Mouse (Mus musculus) urinary bladder, postnatal 10 days (tissue): ENCODE measurements around the gene Cdc42bpb.

Experiments used
- DNase-seq: peaks from one replicate; pipeline ENCODE4 v3.0.0; 2022; ENCODE audit warnings: low spot score

Cdc42bpb gene

DNA sequence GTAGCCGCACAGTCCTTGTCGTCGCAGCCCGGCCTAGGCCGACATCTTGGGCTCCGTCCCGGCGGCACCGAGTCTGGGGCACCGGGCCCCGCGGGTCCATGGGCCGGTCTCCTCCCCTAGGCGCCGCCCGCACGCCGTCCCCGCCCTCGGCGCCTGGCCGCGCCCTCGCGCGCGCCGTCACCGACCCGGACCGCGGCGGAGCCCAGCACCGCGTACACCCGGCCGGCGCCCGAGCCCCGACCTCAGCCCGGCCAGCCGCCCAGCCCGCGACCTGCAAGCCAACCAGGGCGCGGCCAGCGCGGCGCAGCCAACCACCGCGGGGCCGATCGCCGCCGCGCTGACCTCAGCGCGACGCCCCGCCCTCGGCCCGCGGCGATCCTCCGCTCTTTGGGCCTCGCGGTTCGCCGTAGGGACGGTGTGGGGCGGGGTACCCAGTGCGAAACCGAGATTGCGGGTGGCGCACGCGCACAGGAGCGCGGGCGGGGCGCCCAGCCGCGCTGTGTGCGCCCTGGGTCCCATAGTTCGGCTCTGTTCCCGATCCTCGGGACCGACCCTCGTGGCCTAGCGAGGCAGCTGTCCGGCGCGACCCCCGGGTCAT, at the start of gene Cdc42bpb:
Gene Cdc42bpb (minus strand): TSS at position 343 of the 598 bp plus-strand sequence.
- DNase-seq = peak; percentile 79

DNA sequence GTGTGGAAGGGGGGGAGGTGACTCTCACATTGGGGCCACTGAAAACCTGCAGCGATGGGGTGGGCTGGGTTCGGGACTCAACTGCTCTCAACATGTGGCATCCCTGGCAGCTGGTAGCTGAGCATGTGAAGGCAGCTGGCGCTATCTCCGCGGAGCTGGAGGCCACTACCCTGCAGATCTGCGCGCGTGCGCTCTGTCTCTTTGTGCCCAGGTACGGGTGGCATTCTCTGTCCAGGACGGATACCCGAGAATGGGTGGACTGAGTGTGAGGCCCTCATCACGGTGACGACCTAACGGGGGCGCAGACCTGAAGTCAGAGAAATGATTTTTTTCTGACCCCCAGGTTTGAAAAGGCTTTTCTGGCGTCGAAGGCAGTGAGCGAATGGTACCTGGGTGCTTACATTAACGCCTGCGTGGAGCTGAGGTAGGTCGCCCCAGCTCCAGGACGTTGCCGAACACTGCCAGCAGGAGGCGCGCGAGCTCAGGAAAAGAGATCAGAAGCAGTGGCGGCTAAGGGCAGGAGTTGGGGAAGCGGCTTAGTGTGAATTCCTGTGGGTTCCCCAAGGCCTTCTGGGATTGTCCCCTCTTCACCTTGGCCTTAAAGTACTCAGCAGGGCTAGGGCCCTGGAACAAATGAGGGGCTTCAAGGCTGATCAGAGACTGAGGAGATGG, 48.4 kb upstream of the Cdc42bpb start:
- peak; percentile 88 for DNase-seq

DNA sequence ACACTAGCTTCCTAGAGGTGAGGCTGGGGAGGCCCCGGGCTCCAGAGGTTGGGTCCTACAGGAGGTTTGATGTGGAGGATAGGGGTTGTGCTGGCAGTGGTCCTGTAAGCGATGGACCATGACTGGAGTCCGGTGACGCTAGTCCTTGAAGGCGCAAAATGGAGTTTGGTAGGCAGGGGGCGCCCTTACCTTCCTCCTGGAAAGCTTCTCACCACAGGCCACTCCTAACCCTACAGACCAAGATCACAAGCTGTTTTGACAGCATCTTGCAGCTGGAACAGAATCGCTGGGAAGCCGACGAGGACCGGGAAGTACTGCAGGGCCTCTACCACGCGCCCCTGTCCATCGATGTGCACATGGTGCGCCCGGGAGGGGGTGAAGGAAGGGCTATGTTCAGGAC, 47.7 kb upstream of the Cdc42bpb start:
- peak; percentile 67 for DNase-seq

DNA sequence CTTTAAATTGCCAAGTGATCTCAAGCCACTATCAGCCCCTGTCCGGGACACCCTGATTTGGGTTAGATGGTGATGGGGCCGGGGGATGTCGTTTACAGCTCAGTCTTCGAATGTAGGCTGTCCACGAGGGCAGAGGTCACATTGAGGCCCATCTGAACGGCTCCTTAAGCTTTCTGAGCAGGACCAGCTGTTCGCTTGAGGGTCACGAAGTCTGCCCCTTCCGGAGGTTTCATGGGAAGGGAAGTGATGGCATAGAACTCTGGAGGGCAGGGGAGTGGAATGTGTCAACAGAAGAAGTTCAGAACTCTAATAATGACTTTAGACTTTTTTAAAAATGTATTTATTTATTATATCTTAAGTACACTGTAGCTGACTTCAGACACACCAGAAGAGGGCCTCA, 47.0 kb upstream of the Cdc42bpb start:
- no peak for DNase-seq

DNA sequence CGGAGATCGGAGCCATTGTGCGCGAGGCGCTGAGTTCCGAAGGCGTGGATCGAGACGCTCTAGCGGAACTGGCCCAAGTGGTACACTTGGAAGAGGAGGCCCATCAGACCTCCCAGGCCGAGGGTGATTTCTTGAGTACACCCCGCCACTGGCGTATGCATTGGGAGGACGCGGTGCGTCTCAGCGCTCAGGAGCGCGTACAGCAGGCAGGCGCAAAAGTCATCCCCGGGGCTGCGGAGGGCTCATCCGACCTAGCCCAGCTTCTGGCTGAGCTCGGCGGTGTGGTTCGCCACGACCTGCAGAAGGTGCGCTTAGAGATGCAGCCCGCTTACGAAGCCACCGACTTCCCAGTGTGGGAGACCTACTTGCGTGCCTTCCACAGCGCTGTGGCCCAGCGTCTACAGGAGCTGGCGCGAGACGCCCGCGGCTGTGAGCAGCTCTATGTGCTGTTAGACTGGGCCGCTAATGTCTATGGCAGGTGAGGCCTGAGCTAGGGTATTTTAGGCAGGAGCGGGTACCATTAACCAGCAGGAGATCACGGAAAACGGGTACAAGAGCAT, 46.1 kb upstream of the Cdc42bpb start:
- no peak for DNase-seq

DNA sequence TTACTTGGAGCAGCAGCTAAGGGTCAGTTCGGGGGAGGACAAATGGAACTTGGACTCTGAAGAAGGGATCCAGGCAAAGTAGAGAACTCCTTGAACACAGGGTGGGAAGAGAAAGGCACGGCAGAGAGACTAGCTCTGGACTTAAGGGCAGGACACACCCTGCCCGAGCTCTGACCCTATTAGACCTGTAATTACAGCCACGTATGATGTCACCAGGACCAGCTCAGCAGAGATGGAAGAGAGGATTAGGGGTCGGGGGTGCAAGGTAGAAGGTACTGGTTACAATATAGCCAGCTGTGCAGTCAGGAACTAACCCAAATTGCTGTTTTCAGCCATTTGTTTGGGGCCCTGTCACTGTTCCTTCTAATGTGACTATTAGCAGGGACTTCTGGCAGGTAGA, 45.3 kb upstream of the Cdc42bpb start:
- DNase-seq = no peak

DNA sequence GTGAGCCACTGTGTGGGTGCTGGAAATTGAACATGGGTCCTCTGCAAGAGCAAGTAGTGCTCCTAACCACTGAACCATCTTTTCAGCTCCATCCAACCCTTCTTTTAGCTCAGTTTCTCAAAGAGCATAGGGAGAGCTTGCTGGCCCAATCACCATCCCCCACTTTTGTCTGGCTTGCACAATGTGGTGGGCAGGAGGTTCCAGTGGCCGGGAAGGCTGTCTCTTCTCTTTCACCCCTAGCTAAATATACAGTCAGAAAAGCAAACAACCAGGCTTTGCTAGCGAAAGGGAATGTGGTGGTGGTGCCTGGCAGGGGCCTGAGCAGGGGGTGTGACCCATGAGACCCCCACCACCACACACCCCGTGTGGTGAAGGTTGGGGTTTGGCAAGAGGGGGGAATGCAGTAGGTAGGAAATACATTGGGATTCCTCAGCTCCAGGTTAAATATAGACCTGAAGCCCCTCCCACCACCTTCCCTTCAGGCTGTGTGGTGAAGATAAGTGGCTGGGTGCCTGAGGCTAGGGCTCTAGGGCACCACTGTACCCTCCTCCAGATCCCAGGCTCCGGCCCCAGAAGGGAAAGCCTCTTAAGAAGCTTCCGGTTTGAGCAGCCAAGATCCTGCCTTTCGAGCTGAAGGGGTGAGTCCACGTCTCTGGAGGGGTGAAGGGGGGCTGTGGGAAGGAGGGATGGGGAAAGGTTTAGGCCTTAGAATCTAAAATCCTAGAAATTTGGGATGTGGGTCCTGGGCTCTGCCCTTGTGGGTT, 43.6 kb upstream of the Cdc42bpb start:
- DNase-seq = no peak

DNA sequence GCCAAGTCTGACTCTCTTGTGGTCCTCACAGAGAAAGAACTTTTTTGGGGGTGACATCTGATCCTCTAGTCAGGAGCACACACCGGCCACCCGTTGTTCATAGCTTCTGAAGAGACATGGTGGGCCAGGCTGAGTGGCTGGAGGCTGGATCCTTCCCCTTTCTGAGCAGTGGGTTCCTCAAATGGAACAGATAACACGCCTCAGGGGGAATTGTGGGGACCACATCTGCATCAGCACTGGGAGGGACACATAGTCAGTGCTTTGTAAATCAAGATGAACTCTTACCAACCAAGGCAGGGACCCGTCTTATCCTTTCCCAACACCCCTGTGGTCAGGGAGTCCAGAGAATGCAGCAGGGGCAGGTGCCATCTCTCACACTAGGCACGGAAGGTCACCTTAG, 42.4 kb upstream of the Cdc42bpb start:
- no peak for DNase-seq

DNA sequence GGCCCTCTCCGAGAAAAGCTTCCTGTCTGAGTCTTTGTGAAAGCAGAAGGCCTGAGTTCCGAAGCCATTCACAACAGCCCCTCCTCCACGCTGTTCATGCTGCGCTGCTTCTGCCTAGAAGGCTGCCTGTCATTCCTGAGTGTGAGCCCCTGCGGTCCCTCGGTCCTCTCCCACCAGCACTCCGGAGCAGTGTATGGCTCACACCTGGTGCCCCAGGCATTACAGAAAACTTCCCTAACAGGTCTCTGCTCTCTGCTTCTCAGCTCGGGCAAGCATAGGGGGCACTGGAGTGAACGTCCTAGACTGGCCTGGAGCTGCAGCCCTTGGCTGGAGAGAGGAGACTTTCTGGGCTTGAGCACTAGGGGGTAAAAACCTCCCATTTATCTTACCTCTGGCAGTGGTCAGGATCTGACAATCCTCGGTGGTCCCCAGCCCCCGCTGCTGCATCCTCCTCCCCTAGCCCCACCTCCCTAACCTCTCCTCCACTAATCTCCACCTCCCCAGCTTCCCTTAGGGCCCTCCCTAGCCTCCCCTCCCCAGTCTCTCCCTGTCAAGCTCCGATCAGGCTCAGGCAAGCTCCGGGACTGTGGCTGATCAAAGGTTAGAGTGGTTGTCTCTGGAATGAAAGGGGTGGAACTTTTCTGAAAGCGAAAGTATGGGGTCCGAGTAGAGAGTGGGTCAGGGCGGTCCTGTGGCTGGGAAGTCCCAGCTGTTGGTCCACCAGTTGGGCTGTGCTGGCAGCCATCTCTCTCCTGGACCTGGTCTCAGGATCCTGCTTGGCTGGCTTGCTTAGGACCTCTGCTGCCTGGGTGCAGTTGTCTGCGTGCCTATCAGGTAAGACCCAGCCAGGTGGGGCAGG, 39.6 kb upstream of the Cdc42bpb start, which contains the start of gene Exoc3l4:
Gene Exoc3l4 (plus strand): TSS at position 97 of the 859 bp plus-strand sequence.
- no peak for DNase-seq

DNA sequence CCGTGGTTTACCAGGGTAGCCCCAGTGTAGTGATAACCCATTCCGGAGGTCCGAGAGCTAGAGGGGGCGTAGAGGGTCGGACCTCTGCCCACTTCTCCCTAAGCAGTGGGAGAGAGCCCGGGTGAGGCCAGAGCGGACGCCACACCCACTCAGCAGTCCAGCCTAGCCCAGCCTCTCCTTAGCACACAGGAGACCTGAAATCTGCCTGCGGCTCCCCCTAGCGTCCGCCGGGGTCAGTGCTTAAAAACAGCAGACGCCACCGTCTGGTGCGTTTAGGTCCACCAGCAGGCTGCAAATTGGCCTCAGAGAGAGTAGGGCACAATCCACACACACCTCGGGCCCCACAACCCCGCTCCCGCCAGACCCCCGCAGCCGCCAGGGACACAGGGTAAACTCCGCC, 35.8 kb upstream of the Cdc42bpb start:
- peak; percentile 78 for DNase-seq

DNA sequence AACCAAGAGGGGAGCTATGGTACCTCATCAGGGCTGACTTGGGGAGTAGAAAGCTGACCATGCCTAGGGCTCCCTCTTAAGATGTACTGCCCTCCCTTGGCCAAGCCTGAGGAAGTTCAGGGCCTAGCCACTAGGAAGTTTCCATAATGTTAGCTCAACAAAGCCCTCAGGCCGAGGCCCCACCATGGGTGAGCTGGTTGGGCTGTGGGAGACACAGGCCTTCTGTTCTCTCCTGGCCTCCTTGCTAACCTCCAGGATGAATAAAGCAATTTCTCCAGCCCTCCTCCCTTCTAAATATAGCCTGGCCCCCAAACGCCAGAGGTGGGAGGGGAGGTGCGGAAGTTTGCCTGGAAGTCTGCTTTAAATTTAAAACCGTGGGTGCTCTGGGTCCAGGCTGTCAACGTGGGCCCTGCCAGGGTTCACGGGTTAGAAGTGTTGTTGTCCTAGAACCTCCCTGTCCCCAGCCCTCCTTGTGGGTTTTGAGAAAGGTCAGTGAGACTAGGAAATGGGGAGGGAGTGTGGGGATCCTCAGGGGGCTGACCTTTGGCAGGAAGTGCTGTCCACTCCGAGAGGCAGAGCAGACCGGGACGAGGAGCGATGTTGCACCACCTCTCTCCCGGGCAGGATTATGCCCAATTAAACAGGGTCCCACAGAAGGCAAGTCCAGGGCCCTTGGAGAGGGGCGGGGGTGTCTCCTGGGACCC, 35.2 kb upstream of the Cdc42bpb start:
- DNase-seq = no peak

DNA sequence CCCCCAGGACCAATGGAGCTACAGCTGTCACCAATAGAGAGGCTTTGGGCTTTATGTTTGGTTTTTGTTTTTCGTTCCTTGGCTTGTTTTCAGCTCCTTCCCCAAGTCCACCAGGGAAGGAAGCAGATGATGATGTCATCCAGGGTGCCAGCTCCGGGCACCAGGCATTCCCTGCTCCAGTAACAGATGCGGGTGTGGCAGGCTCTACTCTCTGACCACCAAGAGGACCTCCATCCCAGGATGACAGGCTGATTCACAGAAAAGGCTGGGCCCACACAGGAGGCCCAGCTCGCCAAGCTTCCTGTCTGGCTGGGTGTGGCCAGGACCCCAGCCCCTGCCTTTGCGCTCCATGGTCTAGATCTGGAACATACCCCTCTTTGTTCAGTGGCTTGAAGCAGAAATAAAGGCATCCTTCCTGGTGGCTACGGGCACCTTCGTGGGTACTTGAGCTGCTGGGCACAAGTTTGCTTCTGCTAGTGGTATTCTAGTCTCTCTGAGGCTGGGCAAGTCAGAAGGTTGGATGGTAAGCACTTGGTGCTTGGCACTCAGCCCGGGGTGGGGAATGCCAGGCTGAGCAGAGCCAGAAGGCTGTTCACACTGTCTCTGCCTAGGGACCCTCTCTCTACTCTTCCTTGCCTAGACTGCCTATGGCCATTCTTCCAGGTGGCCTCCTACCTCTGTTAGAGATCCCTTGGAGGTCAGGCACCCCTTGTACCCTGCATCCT, 34.3 kb upstream of the Cdc42bpb start:
- no peak for DNase-seq

DNA sequence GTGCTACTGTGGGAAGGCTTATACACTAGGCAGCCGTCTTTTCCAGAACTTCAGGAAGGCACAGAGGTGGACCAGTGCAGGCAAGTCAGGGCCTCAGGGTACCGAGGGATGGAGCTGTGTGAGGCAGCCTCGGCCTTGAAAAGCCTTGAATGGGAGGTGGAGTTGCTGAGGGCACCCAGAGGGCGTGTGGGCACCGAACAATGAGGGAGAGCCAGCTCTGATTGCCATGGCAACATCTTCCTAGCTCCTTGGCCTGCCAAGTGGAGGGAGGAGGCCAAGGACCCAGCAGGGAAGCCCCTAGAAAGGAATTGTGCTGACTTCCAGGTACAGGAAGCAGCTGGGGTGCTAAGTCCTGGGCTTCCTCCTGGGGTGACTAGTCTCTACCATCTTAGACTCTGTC, 32.1 kb upstream of the Cdc42bpb start:
- DNase-seq = no peak

DNA sequence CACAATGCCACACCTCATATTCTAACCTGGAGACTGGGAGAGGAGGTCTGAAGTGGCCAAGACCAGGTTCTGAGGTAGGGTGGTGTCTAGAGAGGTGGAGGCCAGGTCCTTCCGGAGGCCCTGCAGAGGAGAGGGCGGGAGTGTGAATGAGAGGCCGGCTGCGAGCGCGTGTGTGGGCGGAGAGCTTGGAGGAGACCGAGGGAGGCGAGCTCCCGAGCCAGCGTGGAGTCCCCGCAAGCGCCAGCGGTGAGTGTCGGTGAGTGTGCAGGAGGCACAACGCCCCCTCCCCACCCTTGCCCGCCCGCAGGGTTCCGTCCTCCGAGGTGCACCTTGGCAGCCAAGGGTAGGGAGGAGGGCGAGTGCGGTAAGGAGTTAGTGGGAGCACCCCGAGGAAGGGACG, 29.1 kb upstream of the Cdc42bpb start, which contains the start of gene Lbhd2:
Gene Lbhd2 (plus strand): TSS at position 188 of the 400 bp plus-strand sequence.
- no peak for DNase-seq

DNA sequence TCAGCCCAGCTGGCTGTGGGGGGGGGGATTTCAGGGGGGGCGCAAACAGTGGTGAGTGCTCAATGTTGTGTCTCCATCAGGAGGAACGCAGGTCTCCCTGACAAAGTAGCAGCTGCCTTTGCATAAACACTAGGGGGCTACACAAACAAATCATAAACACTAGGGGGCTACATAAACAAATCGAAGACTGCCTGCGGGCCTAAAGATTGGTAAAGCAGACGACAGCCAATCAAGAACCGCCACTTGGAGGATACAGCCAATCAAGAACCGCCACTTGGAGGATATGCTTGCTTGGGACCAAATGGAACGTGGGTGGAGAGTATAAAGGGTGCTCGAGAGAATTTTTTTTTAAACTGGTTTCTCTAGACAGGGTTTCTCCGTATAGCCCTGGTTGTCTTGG, 27.4 kb upstream of the Cdc42bpb start:
- no peak for DNase-seq

DNA sequence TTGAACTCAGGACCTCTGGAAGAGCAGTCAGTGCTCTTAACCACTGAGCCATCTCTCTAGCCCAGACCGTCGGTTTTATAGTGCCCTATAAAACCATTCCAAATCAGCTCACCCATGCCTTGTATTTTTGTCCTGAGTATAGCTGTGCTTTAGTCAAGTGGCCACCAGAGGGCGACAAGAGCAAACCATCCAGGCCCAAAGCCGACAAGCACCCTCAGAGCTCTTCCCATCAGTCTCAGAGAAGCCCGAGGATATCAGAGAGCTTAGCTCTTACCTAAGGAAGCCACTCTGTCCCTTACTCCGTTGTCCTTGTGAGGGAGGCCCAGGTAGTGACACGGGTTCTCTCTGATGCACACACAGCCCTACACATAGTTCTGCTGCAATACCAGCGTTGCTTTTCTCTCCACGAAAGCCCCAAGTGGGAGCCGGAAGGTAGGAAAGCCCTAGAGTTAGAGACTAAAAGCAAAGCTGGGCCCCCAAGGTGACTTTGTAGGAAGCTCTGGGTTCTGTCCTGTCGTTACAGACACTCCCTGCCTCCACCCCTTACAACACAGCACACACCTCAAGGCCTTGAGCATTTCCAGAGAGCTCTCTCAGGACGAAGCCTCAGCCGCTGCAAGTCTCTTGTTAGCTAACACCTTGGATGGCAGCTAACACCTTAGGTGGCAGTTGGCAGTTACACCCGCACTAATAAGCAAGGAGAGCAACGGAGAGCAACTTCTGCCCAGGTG, 24.1 kb upstream of the Cdc42bpb start:
- DNase-seq = no peak

DNA sequence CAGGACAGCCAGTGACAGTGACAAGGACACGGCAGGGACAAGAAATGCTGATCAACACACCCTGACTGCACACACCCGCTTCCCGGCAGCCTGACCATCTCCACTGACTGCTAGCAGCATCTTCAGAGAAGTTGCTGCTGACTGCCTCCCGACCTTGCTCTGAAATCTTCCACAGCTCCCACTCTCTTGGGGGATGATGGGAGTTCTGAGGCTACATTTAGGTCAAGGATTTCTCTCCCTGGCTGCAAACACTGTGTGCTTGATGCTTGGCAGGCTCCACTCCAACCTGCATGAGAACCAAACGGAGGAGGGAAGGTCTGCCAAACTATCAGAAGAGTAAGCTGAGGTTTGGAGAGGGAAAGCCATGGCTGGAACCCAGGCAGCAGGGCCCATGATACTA, 19.5 kb upstream of the Cdc42bpb start:
- no peak for DNase-seq

DNA sequence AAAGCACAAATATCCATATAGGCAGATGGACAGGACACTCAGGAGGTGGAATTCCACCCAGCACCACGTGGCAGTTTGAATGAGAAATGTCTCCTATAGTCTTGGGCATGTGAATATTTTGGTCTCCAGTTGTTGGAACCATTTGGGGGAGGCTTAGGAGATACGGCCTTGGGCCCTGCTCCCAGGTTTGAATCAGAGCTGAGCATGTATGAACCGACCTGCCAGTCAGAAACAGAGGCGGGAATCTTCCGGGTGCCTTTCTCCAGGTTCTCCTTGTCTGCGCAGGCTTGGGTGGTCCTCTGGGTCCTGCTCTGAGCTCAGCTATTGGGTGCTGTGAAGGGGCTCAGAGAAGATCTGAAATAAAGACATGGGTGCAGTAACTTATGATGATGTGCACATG, 16.5 kb upstream of the Cdc42bpb start:
- no peak for DNase-seq

DNA sequence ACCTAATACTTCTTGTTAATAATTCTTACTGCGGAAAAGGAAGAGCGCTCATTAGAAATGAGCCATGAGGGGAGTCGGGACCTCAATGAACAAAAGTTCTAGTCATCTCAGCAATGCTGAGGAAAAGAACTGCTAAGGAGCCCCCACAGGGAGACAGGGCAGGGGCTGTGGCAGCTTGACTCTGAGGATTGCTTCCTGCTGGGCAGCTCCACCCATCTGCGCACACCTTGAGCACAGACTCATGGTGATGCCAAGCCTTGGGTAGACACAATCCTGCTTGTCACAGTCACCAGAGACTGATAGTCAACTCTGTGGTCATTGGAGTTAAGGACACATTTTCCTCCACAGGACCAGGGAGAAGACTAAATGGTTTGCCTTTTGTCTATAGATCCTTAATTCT, 9.6 kb upstream of the Cdc42bpb start:
- DNase-seq = no peak

DNA sequence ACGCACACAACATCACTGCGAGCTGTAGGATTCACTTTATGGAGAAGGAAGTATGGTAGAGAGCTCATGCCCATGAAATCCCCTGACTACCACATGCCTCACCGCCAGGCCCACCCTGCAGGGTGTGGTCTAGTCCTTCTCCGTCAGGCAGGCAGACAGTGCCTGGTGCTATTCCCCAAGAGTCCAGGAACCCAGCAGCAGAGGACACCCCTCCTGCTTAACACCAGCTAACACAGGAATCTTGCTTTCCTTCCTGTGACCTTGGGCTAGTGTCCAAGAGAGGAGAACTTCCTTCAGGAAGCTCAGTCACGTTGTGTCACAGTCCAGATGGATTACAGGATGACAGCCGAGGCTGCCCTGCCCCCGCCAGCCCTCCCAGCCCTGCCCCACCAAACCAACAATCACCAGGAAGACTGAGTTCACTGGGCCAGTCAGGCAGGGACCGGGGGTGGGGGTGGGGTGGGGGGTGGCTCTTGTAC, 9.2 kb upstream of the Cdc42bpb start:
- no peak for DNase-seq
